Mouse (Mus musculus) gastrocnemius, postnatal 36 days (tissue): ENCODE results near the gene 4930474N05Rik. TPM values are rescaled to one million over a fixed set of nuclear protein-coding genes. Genes with fewer than 3 reads are reported as not detected.

Source experiments
- DNase-seq, 2 experiments: peaks; one replicate each; pipeline ENCODE4 v3.0.0; 2022
- intact Hi-C: fragments of 180-260 bp; cut with DNase I; formaldehyde crosslinking; loops from one replicate; pipeline ENCODE4 v1.15.1; 2025
- long read RNA-seq, 2 experiments: library from polyadenylated mRNA; stranded (forward); transcript quantifications; one replicate each; pipeline ENCODE4 v2.0.0; 2021
- total RNA-seq, 2 experiments: library from RNA; stranded (reverse); gene quantifications; 2 replicates each; pipeline ENCODE4 v1.2.3; 2021

4930474N05Rik gene
- total RNA-seq = not detected
- long read RNA-seq, experiment 1 = 0 reads
- long read RNA-seq, experiment 2 = 0 reads

GRCm38 (mm10) chr14:36094617-36095016, at the start of gene 4930474N05Rik:
4930474N05Rik (plus strand) TSS chr14:36094917.
- DNase-seq = no peak
- intact Hi-C loops = no loop called here

DNA sequence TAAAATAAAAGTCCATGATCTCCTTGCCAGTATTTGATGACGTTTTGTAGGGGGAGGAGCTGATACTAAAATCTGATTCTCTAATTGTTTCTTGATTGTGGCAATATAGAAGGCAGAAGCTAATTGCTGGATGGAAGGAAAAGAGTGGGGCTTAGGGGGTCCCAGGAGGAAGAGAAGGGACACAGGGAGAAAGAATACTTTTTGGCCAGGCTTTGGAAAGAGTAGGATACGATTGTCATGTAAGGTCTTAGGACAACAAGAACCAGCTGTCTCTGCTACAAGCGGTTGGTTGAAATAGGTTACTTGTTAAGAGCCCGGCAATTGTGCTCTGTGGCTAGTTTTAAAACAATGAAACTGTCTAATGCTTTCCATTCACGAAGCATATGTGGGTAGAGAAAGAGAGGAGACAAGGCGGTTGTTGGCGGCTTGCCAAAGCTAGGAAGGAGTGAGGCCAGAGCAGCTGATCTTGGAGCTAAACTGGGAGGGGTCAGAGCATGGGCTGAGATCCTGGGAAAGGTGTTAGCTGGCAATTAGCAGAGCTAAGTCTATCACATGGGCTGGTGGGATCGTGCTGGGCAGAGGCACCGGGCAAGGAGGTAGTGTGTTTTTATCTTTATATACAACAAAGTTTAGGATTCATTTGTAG, 45.8 kb upstream of the 4930474N05Rik start:
- no peak for DNase-seq
- intact Hi-C loops = no loop called here

- intact Hi-C loops = no loop called here
These were observed 41.4 kb upstream of the 4930474N05Rik start for GRCm38 (mm10) chr14:36053281-36053680.

DNA sequence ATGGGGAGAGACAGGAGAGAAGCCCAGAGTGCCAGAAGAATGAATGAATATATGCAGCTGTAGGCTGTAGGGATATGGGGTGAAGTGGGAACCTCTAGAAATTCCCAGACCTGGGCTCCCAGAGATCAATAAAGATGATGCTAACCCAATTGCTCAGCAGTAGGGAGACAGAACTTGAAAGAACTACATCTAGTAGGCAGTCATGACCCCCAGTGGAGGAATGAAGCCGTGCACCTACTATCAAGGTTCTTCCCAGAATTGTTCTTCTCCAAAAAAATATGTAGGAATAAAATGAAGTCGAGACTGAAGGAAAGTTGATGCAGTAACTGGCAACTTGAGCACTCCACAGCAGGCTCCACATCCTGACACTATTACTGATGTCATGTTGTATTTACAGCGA, 3.8 kb downstream of the 4930474N05Rik start:
- intact Hi-C loops = no loop called here

More at GRCm38 (mm10) chr14:36053281-36053680, 41.4 kb upstream of the 4930474N05Rik start:
- DNase-seq = no peak

DNA sequence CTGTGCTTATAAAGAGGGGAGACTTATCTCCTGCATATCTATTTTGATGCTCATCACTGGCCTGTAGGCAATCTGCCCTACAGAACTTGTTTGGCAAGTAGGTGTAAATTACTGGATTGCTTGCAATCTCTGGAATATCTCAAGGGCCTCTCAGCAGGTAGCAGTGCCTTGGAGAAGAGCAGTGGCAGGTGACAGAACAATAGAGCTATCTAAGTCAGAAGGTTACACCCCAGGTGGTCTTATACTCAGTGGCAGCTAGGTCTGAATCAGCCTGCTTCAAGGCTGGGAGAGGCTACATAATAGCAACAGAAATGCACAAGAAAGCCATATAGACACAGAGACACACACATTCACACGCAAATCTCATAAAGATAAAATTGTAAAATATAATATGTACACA, 4.9 kb downstream of the 4930474N05Rik start:
- DNase-seq = no peak
- intact Hi-C loops = no loop called here

More for the DNA sequence above, 3.8 kb downstream of the 4930474N05Rik start:
- DNase-seq = no peak

- intact Hi-C loops = no loop called here
- DNase-seq = no peak
These were observed 6.0 kb downstream of the 4930474N05Rik start for GRCm38 (mm10) chr14:36100731-36101130.

DNA sequence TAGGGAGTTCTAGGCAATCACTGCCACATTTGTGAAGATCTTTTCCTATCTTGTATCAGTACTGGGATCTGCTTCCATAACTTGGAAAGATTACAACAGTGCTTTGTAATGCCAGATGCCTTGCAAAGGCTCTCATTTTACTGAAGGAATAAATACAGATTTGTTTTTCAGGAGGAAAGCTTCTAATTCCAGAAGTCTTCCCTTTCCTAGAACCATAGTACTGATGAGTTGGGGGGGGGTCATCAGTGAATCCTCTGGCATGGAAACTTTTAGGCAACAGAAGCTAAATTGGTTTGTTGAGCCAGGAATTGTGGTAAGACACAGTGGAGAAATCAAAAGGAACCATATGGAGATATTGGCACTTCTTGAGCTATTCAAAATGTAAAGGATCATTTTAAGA, 19.8 kb downstream of the 4930474N05Rik start:
- no peak for DNase-seq
- intact Hi-C loops = no loop called here

DNA sequence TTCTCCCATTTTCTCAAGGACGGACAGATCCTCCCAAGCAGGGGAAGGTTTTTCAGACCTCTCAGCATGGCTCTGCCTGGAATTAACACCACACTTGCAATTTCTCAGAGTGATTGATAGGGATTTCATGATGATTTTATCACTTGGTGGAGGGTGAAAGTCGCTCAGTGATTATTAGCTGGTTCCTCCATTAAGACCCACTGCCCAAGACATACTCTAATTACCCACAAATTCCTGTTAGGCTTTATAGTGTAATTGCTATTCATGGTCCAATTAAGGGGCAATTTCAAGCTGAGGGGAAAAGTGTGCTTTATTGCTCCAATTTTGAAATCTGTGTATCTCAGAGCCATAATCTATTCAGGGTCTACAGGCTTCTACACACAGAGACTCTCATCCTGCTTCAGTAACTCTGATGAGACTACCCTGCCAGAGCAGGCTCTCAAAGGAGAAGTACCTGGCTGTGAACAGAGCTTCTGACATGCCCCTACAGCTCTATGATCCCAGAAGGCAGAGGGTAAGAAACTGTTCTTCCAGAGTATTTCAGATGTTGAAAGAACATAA, 29.1 kb downstream of the 4930474N05Rik start:
- DNase-seq = no peak

DNA sequence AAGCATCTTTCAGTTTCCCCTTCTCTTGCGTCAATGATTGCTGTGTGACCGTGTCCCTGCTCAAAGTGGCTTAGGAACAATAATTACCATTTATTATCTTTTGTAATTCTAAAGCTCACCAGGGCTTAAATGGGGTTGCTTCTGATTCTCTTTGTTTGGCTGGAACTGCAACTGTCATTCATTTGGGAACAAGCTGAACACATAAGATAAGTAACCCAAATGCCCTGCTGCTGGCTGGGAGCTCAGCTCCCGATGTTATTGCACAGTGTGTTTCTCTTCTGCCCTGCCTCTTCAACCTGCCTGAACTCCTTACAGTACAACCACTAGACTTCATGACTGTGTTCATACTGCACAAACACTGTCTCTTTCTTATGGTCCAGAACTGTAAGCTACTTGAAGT, 41.0 kb downstream of the 4930474N05Rik start:
- no peak for DNase-seq
- intact Hi-C loops = no loop called here

More for the DNA sequence above, 29.1 kb downstream of the 4930474N05Rik start:
- intact Hi-C loops = no loop called here

DNA sequence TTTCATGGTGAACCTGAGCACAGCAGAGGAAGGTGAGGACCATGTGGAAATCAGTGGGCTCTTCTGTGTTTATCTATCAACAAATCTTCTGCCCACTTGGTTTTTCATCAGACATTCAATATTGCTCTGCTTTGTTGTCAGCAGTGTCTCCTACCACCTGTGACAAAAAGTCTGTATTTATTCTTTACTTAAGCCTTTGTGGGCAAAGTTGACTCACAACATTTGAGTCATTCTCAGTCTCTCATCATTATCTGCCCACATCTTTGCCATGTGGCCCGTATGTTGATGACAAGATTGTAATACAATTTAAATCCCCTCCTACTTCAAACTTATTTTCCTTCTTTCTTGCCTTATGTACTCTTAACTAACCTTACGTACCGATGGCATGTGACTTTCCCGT, 43.0 kb downstream of the 4930474N05Rik start:
- intact Hi-C loops = no loop called here
- DNase-seq = no peak

DNA sequence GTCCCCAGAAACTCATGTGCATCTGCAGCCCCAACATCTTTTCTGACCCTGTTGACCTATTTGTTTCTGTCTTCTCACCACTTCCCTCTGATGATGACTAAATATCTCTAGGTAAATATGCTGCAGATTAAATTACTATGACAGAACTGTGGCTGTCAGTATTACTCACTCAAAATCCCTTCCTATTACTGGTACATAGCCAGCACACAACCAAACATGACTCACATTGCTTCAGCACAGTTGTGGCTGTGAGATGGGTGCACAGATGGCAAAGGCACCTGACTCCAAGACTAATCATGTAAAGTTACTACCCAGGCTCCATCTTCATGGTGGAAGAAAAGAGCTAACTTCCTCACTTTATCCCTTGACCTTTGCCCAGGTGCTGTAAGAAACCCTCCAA, 50.5 kb downstream of the 4930474N05Rik start:
- DNase-seq = no peak
- intact Hi-C loops = no loop called here
